ENCODE assay signal across 8 mouse cellular contexts in the genomic region with DNA sequence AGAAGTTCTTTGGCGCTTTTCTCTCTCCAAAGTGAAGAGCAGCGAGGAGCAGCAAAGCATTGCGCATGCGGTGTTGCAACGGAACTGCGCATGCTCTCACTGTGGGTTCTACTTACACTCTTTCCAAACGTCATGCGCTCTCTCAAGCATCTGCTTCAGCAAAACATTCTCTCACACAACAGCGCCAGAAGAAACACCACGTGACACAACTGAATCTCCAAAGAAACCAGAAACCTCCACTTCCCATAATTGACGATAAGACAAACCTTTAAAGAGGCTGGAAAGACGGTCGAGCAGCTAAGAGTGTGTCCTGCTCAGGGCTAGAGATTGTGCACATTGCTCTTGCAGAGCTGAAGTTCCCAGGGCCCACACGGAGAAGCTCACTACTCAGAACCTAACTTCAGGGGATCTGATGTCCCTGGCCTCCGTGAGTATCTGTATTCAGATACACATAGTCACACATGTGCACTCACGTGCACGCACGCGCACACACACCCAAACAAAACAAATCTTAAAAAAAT. TPM values are rescaled to one million over a fixed set of nuclear protein-coding genes. Genes with fewer than 3 reads are reported as not detected.
DNase-seq lines count a peak whose midpoint lies in the region; ATAC-seq and TF ChIP-seq lines count a peak whose summit lies in the region.

No protein-coding gene starts in this region.

- H3K36me3 ChIP-seq in forebrain, embryonic 11.5 days (ENCODE audit: control insufficient read depth, insufficient read depth, low read length), result no peaks in the 10 kb centered on the region
- H3K36me3 ChIP-seq in heart, embryonic 15.5 days, result no peaks in the 10 kb centered on the region
- H3K36me3 ChIP-seq in liver, embryonic 11.5 days (ENCODE audit: control insufficient read depth, insufficient read depth, low read length), result no peaks in the 10 kb centered on the region
- no peaks in the 10 kb centered on the region for H3K36me3 ChIP-seq in myocyte (ENCODE audit: control insufficient read depth, insufficient read depth)
- H3K36me3 ChIP-seq in stomach, embryonic 16.5 days (ENCODE audit: control insufficient read depth, insufficient read depth, low read length), result no peaks in the 10 kb centered on the region

- no peaks in the 10 kb centered on the region for H3K79me2 ChIP-seq in myocyte (ENCODE audit: control insufficient read depth, insufficient read depth)

- no peak overlapping the region for H3ac ChIP-seq in myocyte (ENCODE audit: control insufficient read depth, insufficient read length)

- peak overlapping the region; percentile 41; the same call in 1 of the 2 replicates for H3K4me2 ChIP-seq in forebrain, embryonic 11.5 days (ENCODE audit: low read depth, low read length, severe bottlenecking)
- H3K4me2 ChIP-seq in heart, embryonic 15.5 days, result peak overlapping the region; percentile 62
- H3K4me2 ChIP-seq in liver, embryonic 11.5 days, result peak overlapping the region; percentile 54
- peak overlapping the region; percentile 50 for H3K4me2 ChIP-seq in myocyte (ENCODE audit: low read depth)
- peak overlapping the region; percentile 57 for H3K4me2 ChIP-seq in stomach, embryonic 16.5 days (ENCODE audit: low read depth, low read length)

- H3K27me3 ChIP-seq in forebrain, embryonic 11.5 days (ENCODE audit: control insufficient read depth, insufficient read depth, low read length), result no peaks in the 10 kb centered on the region
- H3K27me3 ChIP-seq in heart, embryonic 15.5 days, result no peaks in the 10 kb centered on the region
- no peaks in the 10 kb centered on the region for H3K27me3 ChIP-seq in liver, embryonic 11.5 days (replicated peaks; ENCODE audit: control insufficient read depth, insufficient read depth, low read length)
- no peaks in the 10 kb centered on the region for H3K27me3 ChIP-seq in myocyte (ENCODE audit: control insufficient read depth, insufficient read depth, insufficient read length)
- no peaks in the 10 kb centered on the region for H3K27me3 ChIP-seq in stomach, embryonic 16.5 days (ENCODE audit: control insufficient read depth, insufficient read depth, low read length)

- no peak for TF ChIP-seq POLR2A in myocyte (IDR thresholded peaks at IDR 0.05; ENCODE audit: insufficient read length, low read depth)

- peak overlapping the region; percentile 37 for H3K9ac ChIP-seq in forebrain, embryonic 11.5 days (ENCODE audit: low read length)
- peak overlapping the region; percentile 49; the same call in 1 of the 2 replicates for H3K9ac ChIP-seq in heart, embryonic 15.5 days
- H3K9ac ChIP-seq in liver, embryonic 11.5 days (ENCODE audit: low read depth, low read length), result no peak overlapping the region
- H3K9ac ChIP-seq in stomach, embryonic 16.5 days (ENCODE audit: low read length), result peak overlapping the region; percentile 70

- peak; percentile 88 for DNase-seq in CD4-positive helper T cell, adult 2 months (ENCODE audit: low read depth, low spot score)
- peak; percentile 95 for DNase-seq in brain, adult 2 months (ENCODE audit: low read depth, low spot score)
- no peak for DNase-seq in forebrain, embryonic 11.5 days (ENCODE audit: low spot score)
- DNase-seq in kidney, postnatal 10 days, result peak; percentile 81
- DNase-seq in liver, embryonic 11.5 days (ENCODE audit: low spot score), result no peak

- no peak for ATAC-seq in forebrain, embryonic 11.5 days (replicated peaks; ENCODE audit: low FRiP score)
- ATAC-seq in heart, embryonic 15.5 days (replicated peaks; ENCODE audit: insufficient number of reproducible peaks, insufficient read depth, low FRiP score, low read depth), result peak; percentile 74; the same call in 1 of the 2 replicates
- no peak for ATAC-seq in liver, embryonic 11.5 days (replicated peaks; ENCODE audit: low FRiP score)
- ATAC-seq in stomach, embryonic 16.5 days (ENCODE audit: insufficient read depth, low FRiP score), result peak; percentile 66; the same call in 1 of the 2 replicates

- no peaks in the 10 kb centered on the region for H3K4me1 ChIP-seq in forebrain, embryonic 11.5 days (replicated peaks; ENCODE audit: control insufficient read depth, insufficient read depth, low read length)
- H3K4me1 ChIP-seq in heart, embryonic 15.5 days (replicated peaks), result no peaks in the 10 kb centered on the region
- H3K4me1 ChIP-seq in liver, embryonic 11.5 days (replicated peaks; ENCODE audit: control insufficient read depth, insufficient read depth, low read length), result no peaks in the 10 kb centered on the region
- no peaks in the 10 kb centered on the region for H3K4me1 ChIP-seq in stomach, embryonic 16.5 days (ENCODE audit: control insufficient read depth, insufficient read depth, low read length)

- WGBS in forebrain, embryonic 11.5 days, result 56% methylated on average over 19 of the region's 19 CpGs
- WGBS in heart, embryonic 15.5 days, result 51% methylated on average over 19 of the region's 19 CpGs
- 42% methylated on average over 19 of the region's 19 CpGs for WGBS in liver, embryonic 11.5 days
- 41% methylated on average over 19 of the region's 19 CpGs for WGBS in stomach, embryonic 16.5 days

- peak overlapping the region; percentile 16 for H3K4me3 ChIP-seq in forebrain, embryonic 11.5 days (ENCODE audit: low read depth, low read length)
- peak overlapping the region; percentile 39 for H3K4me3 ChIP-seq in heart, embryonic 15.5 days
- H3K4me3 ChIP-seq in liver, embryonic 11.5 days (ENCODE audit: low read depth, low read length), result peak overlapping the region; percentile 24; the same call in 1 of the 2 replicates
- no peak overlapping the region for H3K4me3 ChIP-seq in myocyte
- peak overlapping the region; percentile 42 for H3K4me3 ChIP-seq in stomach, embryonic 16.5 days (replicated peaks; ENCODE audit: low read length)

- no peak overlapping the region for H3K27ac ChIP-seq in forebrain, embryonic 11.5 days (ENCODE audit: low read depth, low read length)
- peak overlapping the region; percentile 64 for H3K27ac ChIP-seq in heart, embryonic 15.5 days
- peak overlapping the region; percentile 22; the same call in 1 of the 2 replicates for H3K27ac ChIP-seq in liver, embryonic 11.5 days (ENCODE audit: low read depth, low read length)
- no peak overlapping the region; the same call in 1 of the 2 replicates for H3K27ac ChIP-seq in stomach, embryonic 16.5 days (ENCODE audit: low read length)

- H3K9me3 ChIP-seq in forebrain, embryonic 11.5 days (ENCODE audit: control insufficient read depth, low read length), result no peaks in the 10 kb centered on the region
- no peaks in the 10 kb centered on the region for H3K9me3 ChIP-seq in heart, embryonic 15.5 days (replicated peaks)
- no peaks in the 10 kb centered on the region for H3K9me3 ChIP-seq in liver, embryonic 11.5 days (ENCODE audit: control insufficient read depth, low read length)
- H3K9me3 ChIP-seq in stomach, embryonic 16.5 days (replicated peaks; ENCODE audit: control insufficient read depth, low read length), result no peaks in the 10 kb centered on the region

TF ChIP-seq in myocyte, 11 proteins besides CTCF, POLR2A, EP300 and RAD21:
- TF ChIP-seq MAX (IDR thresholded peaks at IDR 0.05; ENCODE audit: low read depth), result no peak
- peak; percentile 30 for TF ChIP-seq USF1 (IDR thresholded peaks at IDR 0.05; ENCODE audit: low read depth)

RNA-seq across cellular contexts. Expression of a gene that starts 29.8 kb away (rescaled TPM):
- polyA plus RNA-seq in forebrain, embryonic 11.5 days (2014; fragmentation: Nextera tagmentation; extraction: Ambion mirVana), result 17.0 and 18.2 TPM in 2 replicates
- 7.3 and 9.2 TPM in 2 replicates for polyA plus RNA-seq in heart, embryonic 15.5 days (2015; fragmentation: Nextera tagmentation; extraction: Ambion mirVana)
- polyA plus RNA-seq in liver, embryonic 11.5 days (2014; fragmentation: Nextera tagmentation; extraction: Ambion mirVana), result 5.2 and 6.0 TPM in 2 replicates
- polyA plus RNA-seq in myocyte (2012; fragmentation: generic; extraction: Trizol), result 25.1 TPM
- 6.2 and 7.0 TPM in 2 replicates for polyA plus RNA-seq in stomach, embryonic 16.5 days (2015; fragmentation: Nextera tagmentation; extraction: Ambion mirVana)

RNA-seq across cellular contexts. Expression of a gene that starts 39.5 kb away (rescaled TPM):
- 39.5 and 42.9 TPM in 2 replicates for polyA plus RNA-seq in forebrain, embryonic 11.5 days (2014; fragmentation: Nextera tagmentation; extraction: Ambion mirVana)
- 67.5 and 76.4 TPM in 2 replicates for polyA plus RNA-seq in heart, embryonic 15.5 days (2015; fragmentation: Nextera tagmentation; extraction: Ambion mirVana)
- polyA plus RNA-seq in liver, embryonic 11.5 days (2014; fragmentation: Nextera tagmentation; extraction: Ambion mirVana), result 39.9 and 51.2 TPM in 2 replicates
- polyA plus RNA-seq in myocyte (2012; fragmentation: generic; extraction: Trizol), result 155 TPM
- 60.0 and 86.3 TPM in 2 replicates for polyA plus RNA-seq in stomach, embryonic 16.5 days (2015; fragmentation: Nextera tagmentation; extraction: Ambion mirVana)

RNA-seq across cellular contexts. Expression of a gene that starts 58.6 kb away (rescaled TPM):
- 12.6 and 16.1 TPM in 2 replicates for polyA plus RNA-seq in forebrain, embryonic 11.5 days (2014; fragmentation: Nextera tagmentation; extraction: Ambion mirVana)
- 5.2 and 5.9 TPM in 2 replicates for polyA plus RNA-seq in heart, embryonic 15.5 days (2015; fragmentation: Nextera tagmentation; extraction: Ambion mirVana)
- polyA plus RNA-seq in liver, embryonic 11.5 days (2014; fragmentation: Nextera tagmentation; extraction: Ambion mirVana), result 3.8 and 4.6 TPM in 2 replicates
- 6.5 TPM for polyA plus RNA-seq in myocyte (2012; fragmentation: generic; extraction: Trizol)
- 1.1 and 1.2 TPM in 2 replicates for polyA plus RNA-seq in stomach, embryonic 16.5 days (2015; fragmentation: Nextera tagmentation; extraction: Ambion mirVana)

Comparison
In these comparisons a context has a peak if more than half of its experiments do, and no peak if none do; other contexts are left out.
1. DNase-seq: peak in CD4-positive helper T cell, adult 2 months (single experiment), brain, adult 2 months (single experiment) and kidney, postnatal 10 days (single experiment); none in forebrain, embryonic 11.5 days (single experiment) and liver, embryonic 11.5 days (single experiment).
2. ATAC-seq: peak in heart, embryonic 15.5 days (single experiment) and stomach, embryonic 16.5 days (single experiment); none in forebrain, embryonic 11.5 days (single experiment) and liver, embryonic 11.5 days (single experiment).
3. H3K27ac ChIP-seq: peak in heart, embryonic 15.5 days (single experiment) and liver, embryonic 11.5 days (single experiment); none in forebrain, embryonic 11.5 days (single experiment) and stomach, embryonic 16.5 days (single experiment).
4. Peak in every context shown above with its lines, with median percentiles within 50 percentile points of each other: H3K4me2 ChIP-seq.